Mouse (Mus musculus): ENCODE data around the gene Celf5. TPM values are rescaled to one million over a fixed set of nuclear protein-coding genes. Genes with fewer than 3 reads are reported as not detected.

Gene Celf5
- 37.1 and 42.4 TPM in 2 replicates for polyA plus RNA-seq (2016; fragmentation: Nextera tagmentation; extraction: Ambion mirVana)

GRCm38 (mm10) chr10:81482533-81482889 is at the start of gene Celf5:
Gene Celf5, minus strand, starts transcription at chr10:81482709.
- H3K4me2 ChIP-seq = peak within 1 kb of the TSS; percentile 65
- H3K27ac ChIP-seq = peak within 1 kb of the TSS; percentile 70
- peak; percentile 65 for ATAC-seq (ENCODE audit: low FRiP score)
- no peaks in the 10 kb centered on the region for H3K9me3 ChIP-seq
- 0% methylated on average over 36 of the region's 36 CpGs for WGBS
- H3K4me3 ChIP-seq (replicated peaks) = peak within 1 kb of the TSS; percentile 62
- H3K4me1 ChIP-seq = peaks cover 42% of the 10 kb centered on the region
- peak within 1 kb of the TSS; percentile 79 for H3K9ac ChIP-seq
- H3K27me3 ChIP-seq = peaks cover 38% of the 10 kb centered on the region
- H3K36me3 ChIP-seq (replicated peaks) = peaks cover 16% of the 10 kb centered on the region

GRCm38 (mm10) chr10:81526779-81527178 is 44.3 kb upstream of the Celf5 start:
- ATAC-seq (ENCODE audit: low FRiP score) = peak; percentile 42; the same call in 1 of the 2 replicates
- Histone ChIP-seq H3K27ac (no peak overlapping the region), H3K4me3 (replicated peaks) (no peak overlapping the region), H3K4me2 (no peak overlapping the region), H3K9ac (no peak overlapping the region), H3K36me3 (replicated peaks) (peaks cover 31% of the 10 kb centered on the region), H3K9me3 (no peaks in the 10 kb centered on the region), H3K27me3 (peaks cover 25% of the 10 kb centered on the region), H3K4me1 (no peaks in the 10 kb centered on the region)
- WGBS = 13% methylated on average over 14 of the region's 14 CpGs

GRCm38 (mm10) chr10:81525017-81525694 is 42.6 kb upstream of the Celf5 start:
- Histone ChIP-seq H3K4me3 (replicated peaks) (no peak overlapping the region), H3K9ac (no peak overlapping the region), H3K36me3 (replicated peaks) (peaks cover 17% of the 10 kb centered on the region), H3K9me3 (no peaks in the 10 kb centered on the region), H3K27me3 (peaks cover 30% of the 10 kb centered on the region), H3K27ac (no peak overlapping the region), H3K4me2 (no peak overlapping the region), H3K4me1 (no peaks in the 10 kb centered on the region)
- WGBS = 79% methylated on average over 12 of the region's 13 CpGs
- ATAC-seq (ENCODE audit: low FRiP score) = no peak

GRCm38 (mm10) chr10:81524051-81524605 is 41.6 kb upstream of the Celf5 start, which contains the start of gene Gna15:
Gene Gna15, minus strand, starts transcription at chr10:81524225.
- H3K4me2 ChIP-seq = no peak within 1 kb of the TSS
- H3K9ac ChIP-seq = 0 out of 2 replicates have a peak within 1 kb of the TSS, but pooled peaks have one; percentile 12
- no peak within 1 kb of the TSS for H3K27ac ChIP-seq
- H3K36me3 ChIP-seq (replicated peaks) = peaks cover 6% of the 10 kb centered on the region; the same call in 1 of the 2 replicates
- no peak within 1 kb of the TSS for H3K4me3 ChIP-seq (replicated peaks)
- 20% methylated on average over 7 of the region's 9 CpGs for WGBS
- peaks cover 30% of the 10 kb centered on the region for H3K27me3 ChIP-seq
- H3K9me3 ChIP-seq = no peaks in the 10 kb centered on the region
- H3K4me1 ChIP-seq = no peaks in the 10 kb centered on the region
- no peak for ATAC-seq (ENCODE audit: low FRiP score)

- no peak overlapping the region for H3K27ac ChIP-seq
- H3K27me3 ChIP-seq = peaks cover 30% of the 10 kb centered on the region
- no peaks in the 10 kb centered on the region for H3K4me1 ChIP-seq
- no peak overlapping the region for H3K4me2 ChIP-seq
- H3K36me3 ChIP-seq (replicated peaks) = peaks cover under 1% of the 10 kb centered on the region; the same call in 1 of the 2 replicates
- WGBS = 26% methylated on average over 19 of the region's 19 CpGs
- ATAC-seq (ENCODE audit: low FRiP score) = no peak
- no peak overlapping the region for H3K4me3 ChIP-seq (replicated peaks)
- 0 out of 2 replicates have a peak overlapping the region, but pooled peaks have one; percentile 12 for H3K9ac ChIP-seq
- H3K9me3 ChIP-seq = no peaks in the 10 kb centered on the region
Measured at GRCm38 (mm10) chr10:81523570-81523969, 41.1 kb upstream of the Celf5 start.

- 78% methylated on average over 6 of the region's 6 CpGs for WGBS
- Histone ChIP-seq H3K9ac (no peak overlapping the region), H3K4me3 (replicated peaks) (no peak overlapping the region), H3K27ac (no peak overlapping the region), H3K36me3 (replicated peaks) (no peaks in the 10 kb centered on the region), H3K27me3 (peaks cover 30% of the 10 kb centered on the region), H3K4me2 (no peak overlapping the region), H3K4me1 (no peaks in the 10 kb centered on the region), H3K9me3 (no peaks in the 10 kb centered on the region)
- ATAC-seq (ENCODE audit: low FRiP score) = no peak
Measured at GRCm38 (mm10) chr10:81523142-81523541, 40.6 kb upstream of the Celf5 start.

GRCm38 (mm10) chr10:81519978-81520365 is 37.5 kb upstream of the Celf5 start:
- no peak overlapping the region for H3K4me2 ChIP-seq
- no peaks in the 10 kb centered on the region for H3K4me1 ChIP-seq
- ATAC-seq (ENCODE audit: low FRiP score) = no peak
- no peak overlapping the region for H3K9ac ChIP-seq
- peaks cover 31% of the 10 kb centered on the region for H3K27me3 ChIP-seq
- no peaks in the 10 kb centered on the region for H3K36me3 ChIP-seq (replicated peaks)
- no peaks in the 10 kb centered on the region for H3K9me3 ChIP-seq
- no peak overlapping the region for H3K27ac ChIP-seq
- WGBS = 82% methylated on average over 3 of the region's 3 CpGs
- no peak overlapping the region for H3K4me3 ChIP-seq (replicated peaks)

- Histone ChIP-seq H3K4me2 (no peak overlapping the region), H3K4me3 (replicated peaks) (no peak overlapping the region), H3K9ac (no peak overlapping the region), H3K27ac (no peak overlapping the region), H3K27me3 (peaks cover 28% of the 10 kb centered on the region), H3K9me3 (no peaks in the 10 kb centered on the region), H3K36me3 (replicated peaks) (no peaks in the 10 kb centered on the region), H3K4me1 (no peaks in the 10 kb centered on the region)
- WGBS = 85% methylated on average over 6 of the region's 6 CpGs
- no peak for ATAC-seq (ENCODE audit: low FRiP score)
Measured at GRCm38 (mm10) chr10:81519227-81519977, 36.9 kb upstream of the Celf5 start.

GRCm38 (mm10) chr10:81518546-81518945 is 36.0 kb upstream of the Celf5 start:
- H3K9ac ChIP-seq = no peak overlapping the region
- WGBS = 11% methylated on average over 4 of the region's 4 CpGs
- no peaks in the 10 kb centered on the region for H3K36me3 ChIP-seq (replicated peaks)
- H3K4me1 ChIP-seq = no peaks in the 10 kb centered on the region
- H3K27me3 ChIP-seq = peaks cover 20% of the 10 kb centered on the region
- H3K9me3 ChIP-seq = 0 out of 2 replicates have a peak, but pooled peaks cover 5% of the 10 kb centered on the region
- no peak overlapping the region for H3K4me2 ChIP-seq
- ATAC-seq (ENCODE audit: low FRiP score) = no peak
- no peak overlapping the region for H3K27ac ChIP-seq
- H3K4me3 ChIP-seq (replicated peaks) = no peak overlapping the region

GRCm38 (mm10) chr10:81517227-81517626 is 34.7 kb upstream of the Celf5 start:
- H3K4me1 ChIP-seq = no peaks in the 10 kb centered on the region
- H3K4me2 ChIP-seq = no peak overlapping the region
- H3K9ac ChIP-seq = no peak overlapping the region
- H3K4me3 ChIP-seq (replicated peaks) = no peak overlapping the region
- peaks cover 21% of the 10 kb centered on the region for H3K27me3 ChIP-seq
- 78% methylated on average over 8 of the region's 8 CpGs for WGBS
- no peaks in the 10 kb centered on the region for H3K36me3 ChIP-seq (replicated peaks)
- ATAC-seq (ENCODE audit: low FRiP score) = no peak
- H3K9me3 ChIP-seq = 0 out of 2 replicates have a peak, but pooled peaks cover 5% of the 10 kb centered on the region
- no peak overlapping the region for H3K27ac ChIP-seq

- no peak overlapping the region for H3K27ac ChIP-seq
- 82% methylated on average over 5 of the region's 5 CpGs for WGBS
Measured at GRCm38 (mm10) chr10:81513798-81514197, 31.3 kb upstream of the Celf5 start.

GRCm38 (mm10) chr10:81510246-81510810 is 27.8 kb upstream of the Celf5 start:
- Histone ChIP-seq H3K4me3 (replicated peaks) (no peak overlapping the region), H3K9ac (no peak overlapping the region), H3K4me2 (no peak overlapping the region), H3K36me3 (replicated peaks) (no peaks in the 10 kb centered on the region), H3K27me3 (peaks cover 12% of the 10 kb centered on the region), H3K27ac (no peak overlapping the region), H3K4me1 (no peaks in the 10 kb centered on the region), H3K9me3 (0 out of 2 replicates have a peak, but pooled peaks cover 5% of the 10 kb centered on the region)
- 84% methylated on average over 14 of the region's 14 CpGs for WGBS
- no peak for ATAC-seq (ENCODE audit: low FRiP score)

More at GRCm38 (mm10) chr10:81513798-81514197, 31.3 kb upstream of the Celf5 start:
- Histone ChIP-seq H3K9me3 (0 out of 2 replicates have a peak, but pooled peaks cover 5% of the 10 kb centered on the region), H3K9ac (no peak overlapping the region), H3K4me2 (no peak overlapping the region), H3K4me1 (no peaks in the 10 kb centered on the region), H3K27me3 (peaks cover 17% of the 10 kb centered on the region; the same call in 1 of the 2 replicates), H3K36me3 (replicated peaks) (no peaks in the 10 kb centered on the region), H3K4me3 (replicated peaks) (no peak overlapping the region)
- ATAC-seq (ENCODE audit: low FRiP score) = no peak
